Mouse (Mus musculus): Measurements from ENCODE around the gene Arhgap15. TPM values are rescaled to one million over a fixed set of nuclear protein-coding genes. Genes with fewer than 3 reads are reported as not detected.
A peak's percentile ranks its signal among the peaks of the same experiment; 100 is the strongest.

The Arhgap15 gene
- polyA plus RNA-seq, 1 experiment from 2014 or later: not detected

GRCm38 (mm10) chr2:44355316-44355715 is 606.7 kb downstream of the Arhgap15 start:
- ATAC-seq (no peak), DNase-seq (ENCODE audit: low read depth, low spot score) (no peak)
- in situ Hi-C loops (cut with MboI; ENCODE audit: low pct_unique_long_range_greater_than_20kb): no loop called here
- CTCF ChIA-PET: interaction anchor here (0.7 to 1.9 kb wide), 2 partner anchors 14 to 15 kb away, joined by 3 to 7 read pairs; no protein-coding TSS in a partner anchor
- POLR2A ChIA-PET: interaction anchor here (1.0 kb wide), 1 partner anchor 9 kb away, joined by 3 read pairs; no protein-coding TSS in a partner anchor
- TF ChIP-seq CTCF (IDR thresholded peaks at IDR 0.05): no peak
- no peaks in the 10 kb centered on the region for H3K27me3 ChIP-seq

GRCm38 (mm10) chr2:44356248-44356886 is 607.7 kb downstream of the Arhgap15 start:
- H3K27me3 ChIP-seq: no peaks in the 10 kb centered on the region
- no peak for TF ChIP-seq CTCF (IDR thresholded peaks at IDR 0.05)
- POLR2A ChIA-PET: interaction anchor here (1.0 kb wide), 1 partner anchor 10 kb away, joined by 3 read pairs; no protein-coding TSS in a partner anchor
- CTCF ChIA-PET: interaction anchor here (1.1 to 1.9 kb wide), 4 partner anchors 9 to 12 kb away, joined by 3 to 7 read pairs (median 4); no protein-coding TSS in a partner anchor
- in situ Hi-C loops (cut with MboI; ENCODE audit: low pct_unique_long_range_greater_than_20kb): no loop called here
- ATAC-seq (peak; percentile 83), DNase-seq (ENCODE audit: low read depth, low spot score) (peak; percentile 24)

GRCm38 (mm10) chr2:44356887-44357251 is 608.2 kb downstream of the Arhgap15 start:
- ChIA-PET POLR2A (no interaction called here), CTCF (interaction anchor here (1.1 to 1.9 kb wide), 4 partner anchors 9 to 12 kb away, joined by 3 to 7 read pairs (median 4); no protein-coding TSS in a partner anchor)
- in situ Hi-C loops (cut with MboI; ENCODE audit: low pct_unique_long_range_greater_than_20kb): no loop called here
- ATAC-seq: no peak
- no peak for TF ChIP-seq CTCF (IDR thresholded peaks at IDR 0.05)
- no peak for DNase-seq (ENCODE audit: low read depth, low spot score)
- H3K27me3 ChIP-seq: no peaks in the 10 kb centered on the region

DNA sequence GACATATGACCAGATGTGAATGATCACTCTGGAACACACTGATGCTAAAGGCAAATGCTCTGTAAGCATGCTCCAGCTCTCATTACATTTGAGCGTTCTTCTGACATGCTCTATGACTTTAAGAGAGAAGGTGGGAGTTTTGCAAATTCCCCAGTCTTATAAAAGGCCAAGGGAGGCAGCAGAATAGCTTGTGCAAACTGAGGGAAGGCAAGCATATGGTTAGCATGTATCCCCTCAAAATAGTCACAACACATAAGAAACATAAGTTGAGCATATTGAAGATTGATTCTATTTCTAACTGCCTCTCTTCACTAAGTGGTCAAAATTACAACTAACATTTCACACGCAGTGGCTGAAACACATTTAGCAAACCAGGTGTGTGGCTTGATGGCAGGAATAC is 631.6 kb downstream of the Arhgap15 start:
- no peak for TF ChIP-seq CTCF (IDR thresholded peaks at IDR 0.05)
- ATAC-seq (no peak), DNase-seq (ENCODE audit: low read depth, low spot score) (no peak)
- peaks cover 4% of the 10 kb centered on the region for H3K27me3 ChIP-seq
- ChIA-PET CTCF (interaction anchor here (0.7 kb wide), 1 partner anchor 9 kb away, joined by 4 read pairs; no protein-coding TSS in a partner anchor), POLR2A (no interaction called here)
- in situ Hi-C loops (cut with MboI; ENCODE audit: low pct_unique_long_range_greater_than_20kb): no loop called here

DNA sequence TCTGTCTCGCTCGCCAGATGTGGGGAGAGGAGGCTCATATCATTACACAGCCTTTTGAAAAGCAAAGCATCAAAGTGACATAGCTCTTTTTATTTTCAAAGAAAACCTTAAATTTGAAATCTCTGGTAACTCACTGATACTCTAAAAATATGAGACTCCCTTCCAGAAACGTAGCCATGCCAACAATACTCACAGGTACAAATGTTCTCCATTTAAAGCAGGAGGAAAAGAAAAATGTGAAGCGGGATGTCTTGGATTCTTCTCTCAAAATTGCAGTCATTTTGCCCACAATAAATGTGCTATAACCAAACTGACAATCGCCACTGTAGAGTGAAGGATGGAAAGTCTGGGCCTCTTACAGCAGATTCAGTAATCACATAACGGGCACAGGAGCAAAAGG is 635.9 kb downstream of the Arhgap15 start:
- no peaks in the 10 kb centered on the region for H3K27me3 ChIP-seq
- DNase-seq (ENCODE audit: low read depth, low spot score) (no peak), ATAC-seq (no peak)
- in situ Hi-C loops (cut with MboI; ENCODE audit: low pct_unique_long_range_greater_than_20kb): no loop called here
- POLR2A ChIA-PET: no interaction called here
- TF ChIP-seq CTCF (IDR thresholded peaks at IDR 0.05): no peak
- CTCF ChIA-PET: no interaction called here

- CTCF ChIA-PET: interaction anchor here (0.8 kb wide), 1 partner anchor 9 kb away, joined by 4 read pairs; no protein-coding TSS in a partner anchor
- in situ Hi-C loops (cut with MboI; ENCODE audit: low pct_unique_long_range_greater_than_20kb): no loop called here
- H3K27me3 ChIP-seq: no peaks in the 10 kb centered on the region
- TF ChIP-seq CTCF (IDR thresholded peaks at IDR 0.05): no peak
- no peak for ATAC-seq
- POLR2A ChIA-PET: no interaction called here
- no peak for DNase-seq (ENCODE audit: low read depth, low spot score)
These were observed 640.9 kb downstream of the Arhgap15 start for GRCm38 (mm10) chr2:44389556-44389955.

GRCm38 (mm10) chr2:44393789-44394188 is 645.2 kb downstream of the Arhgap15 start:
- POLR2A ChIA-PET: no interaction called here
- ATAC-seq (no peak), DNase-seq (ENCODE audit: low read depth, low spot score) (no peak)
- CTCF ChIA-PET: no interaction called here
- peaks cover 7% of the 10 kb centered on the region for H3K27me3 ChIP-seq
- in situ Hi-C loops (cut with MboI; ENCODE audit: low pct_unique_long_range_greater_than_20kb): no loop called here
- no peak for TF ChIP-seq CTCF (IDR thresholded peaks at IDR 0.05)

DNA sequence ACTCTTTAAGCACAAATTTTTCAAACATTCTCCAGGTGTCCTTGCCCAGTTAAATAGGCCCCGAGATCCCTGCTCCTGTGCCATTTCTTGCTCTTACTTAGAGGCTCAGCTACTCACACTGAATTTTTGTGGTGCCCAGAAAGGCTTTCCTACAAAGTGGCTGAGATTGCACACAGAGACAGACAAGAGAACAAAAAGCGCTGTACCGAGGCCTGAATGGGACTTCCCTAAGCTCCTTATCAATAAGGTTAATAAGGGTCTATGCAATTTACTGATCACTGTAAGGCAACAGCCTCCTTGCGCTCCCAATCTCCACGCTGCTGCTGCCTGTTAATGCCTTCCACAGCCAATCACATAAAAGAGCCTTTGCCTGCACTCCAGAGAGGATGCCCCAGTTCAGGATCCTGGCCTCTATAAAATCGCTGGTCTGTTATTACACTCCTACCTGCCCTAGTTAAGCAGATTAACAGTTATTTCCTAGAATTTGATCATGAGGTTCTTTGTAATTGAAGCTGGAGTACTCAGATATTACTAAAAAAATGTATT is 646.4 kb downstream of the Arhgap15 start:
- ChIA-PET CTCF (no interaction called here), POLR2A (no interaction called here)
- ATAC-seq (no peak), DNase-seq (ENCODE audit: low read depth, low spot score) (no peak)
- in situ Hi-C loops (cut with MboI; ENCODE audit: low pct_unique_long_range_greater_than_20kb): no loop called here
- TF ChIP-seq CTCF (IDR thresholded peaks at IDR 0.05): no peak
- H3K27me3 ChIP-seq: peaks cover 7% of the 10 kb centered on the region

DNA sequence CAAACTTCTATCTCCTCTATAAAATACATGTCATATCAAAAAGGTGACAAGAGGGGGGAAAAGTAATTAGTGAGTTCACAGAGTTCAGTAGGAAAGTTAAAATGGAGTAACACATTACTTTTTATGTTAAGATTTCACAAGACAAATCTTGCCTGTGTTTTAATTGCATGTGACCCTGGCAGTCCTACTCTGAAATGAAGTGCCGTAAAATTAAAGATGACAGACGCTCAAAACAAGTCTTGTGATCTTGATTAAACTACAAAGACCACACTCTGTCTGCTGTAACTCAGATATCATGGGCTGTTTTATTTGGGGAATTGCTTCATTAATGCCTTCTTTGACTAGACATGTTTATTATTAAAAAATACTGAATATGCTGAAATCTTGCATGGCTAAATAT is 647.0 kb downstream of the Arhgap15 start:
- DNase-seq (ENCODE audit: low read depth, low spot score) (no peak), ATAC-seq (no peak)
- in situ Hi-C loops (cut with MboI; ENCODE audit: low pct_unique_long_range_greater_than_20kb): no loop called here
- ChIA-PET POLR2A (no interaction called here), CTCF (no interaction called here)
- no peak for TF ChIP-seq CTCF (IDR thresholded peaks at IDR 0.05)
- H3K27me3 ChIP-seq: peaks cover 7% of the 10 kb centered on the region

DNA sequence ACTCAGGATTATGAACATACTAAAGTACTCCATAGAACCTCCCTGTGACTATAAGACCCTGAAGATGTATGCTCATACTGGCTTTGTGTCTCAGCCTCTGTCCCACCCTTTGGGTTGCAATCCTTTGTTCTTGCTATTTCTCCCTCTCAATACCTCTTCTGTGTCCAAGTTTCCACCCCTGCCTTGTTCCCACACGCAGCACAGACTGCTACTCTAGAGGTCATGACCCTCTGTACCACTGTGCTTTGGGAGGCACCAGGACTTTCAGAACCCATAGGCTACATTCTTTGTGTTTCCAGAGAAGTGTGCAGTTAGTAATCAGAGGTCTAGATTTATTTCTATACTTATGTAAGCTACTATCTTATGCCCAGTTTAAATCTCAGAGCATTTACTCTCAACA is 648.6 kb downstream of the Arhgap15 start:
- ChIA-PET POLR2A (interaction anchor here (0.5 kb wide), 1 partner anchor 48 kb away, joined by 3 read pairs; no protein-coding TSS in a partner anchor), CTCF (interaction anchor here (0.8 to 0.9 kb wide), 2 partner anchors 9 to 29 kb away, joined by 3 read pairs; no protein-coding TSS in a partner anchor)
- in situ Hi-C loops (cut with MboI; ENCODE audit: low pct_unique_long_range_greater_than_20kb): no loop called here
- no peak for DNase-seq (ENCODE audit: low read depth, low spot score)
- TF ChIP-seq CTCF (IDR thresholded peaks at IDR 0.05): no peak
- H3K27me3 ChIP-seq: peaks cover 7% of the 10 kb centered on the region
- no peak for ATAC-seq

GRCm38 (mm10) chr2:44397735-44398337 is 649.2 kb downstream of the Arhgap15 start:
- CTCF ChIA-PET: interaction anchor here (0.9 kb wide), 1 partner anchor 29 kb away, joined by 3 read pairs; no protein-coding TSS in a partner anchor
- TF ChIP-seq CTCF (IDR thresholded peaks at IDR 0.05): no peak
- POLR2A ChIA-PET: no interaction called here
- in situ Hi-C loops (cut with MboI; ENCODE audit: low pct_unique_long_range_greater_than_20kb): no loop called here
- peaks cover 13% of the 10 kb centered on the region for H3K27me3 ChIP-seq
- ATAC-seq (no peak), DNase-seq (ENCODE audit: low read depth, low spot score) (no peak)

Measured in Patski (cell line).